ENCODE assay signal across 8 mouse cellular contexts in the genomic region with DNA sequence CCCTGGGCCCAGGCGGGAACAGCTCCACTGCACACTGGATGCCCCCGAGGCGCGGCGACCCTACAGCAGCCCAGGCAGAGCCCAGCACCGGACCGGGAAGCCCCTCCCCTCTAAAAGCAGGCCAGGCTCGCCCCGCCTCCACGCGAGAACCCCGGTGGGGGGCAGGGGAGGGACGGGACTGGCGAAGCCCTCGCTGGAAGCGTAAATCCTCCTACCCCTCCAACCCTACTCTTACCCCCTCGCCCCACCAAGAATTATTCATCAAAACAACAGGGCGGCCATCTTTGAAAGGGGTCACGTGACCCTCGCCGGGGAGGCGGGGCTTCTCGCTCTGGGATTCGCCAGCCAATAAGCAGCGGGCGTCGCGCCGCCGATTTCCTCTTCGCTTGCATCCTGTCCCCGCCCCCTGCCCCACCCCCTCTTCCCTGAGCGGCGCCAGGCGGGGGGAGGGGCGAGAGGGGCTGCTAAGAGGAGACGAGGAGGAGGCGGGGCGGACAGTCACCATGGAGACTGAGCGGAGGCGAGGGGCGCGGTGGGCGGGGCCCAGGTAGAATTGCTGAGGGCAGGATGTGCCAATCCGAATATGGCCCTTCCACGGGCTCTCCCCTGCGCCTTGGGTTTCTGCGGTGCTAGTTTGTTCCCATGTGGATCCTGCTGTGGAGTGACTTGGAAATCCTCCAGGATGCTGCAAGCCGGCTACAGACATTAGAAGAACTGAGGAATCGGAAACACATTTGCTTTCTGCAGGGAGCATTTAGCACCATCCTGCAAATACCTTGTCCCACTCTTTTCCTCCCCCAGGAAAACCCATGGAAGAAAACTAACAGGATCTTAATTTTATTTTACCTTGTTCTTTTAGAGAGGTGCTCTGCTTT. TPM values are rescaled to one million over a fixed set of nuclear protein-coding genes. Genes with fewer than 3 reads are reported as not detected.
DNase-seq lines count a peak whose midpoint lies in the region; ATAC-seq and TF ChIP-seq lines count a peak whose summit lies in the region.

A gene (minus strand): TSS at position 425 of the 875 bp plus-strand sequence.

- no peak for TF ChIP-seq CTCF in liver, adult 2 months (IDR thresholded peaks at IDR 0.05; ENCODE audit: low read depth, low read length)

- H3K4me1 ChIP-seq in heart, embryonic 11.5 days (ENCODE audit: control insufficient read depth, insufficient read depth, low read length): peaks cover 4% of the 10 kb centered on the region; the same call in 1 of the 2 replicates
- peaks cover 18% of the 10 kb centered on the region for H3K4me1 ChIP-seq in kidney, embryonic 16.5 days (ENCODE audit: insufficient read depth, low read length)
- peaks cover 2% of the 10 kb centered on the region; the same call in 1 of the 2 replicates for H3K4me1 ChIP-seq in liver, adult 2 months (ENCODE audit: control insufficient read depth, insufficient read depth, low read length)

- H3K27me3 ChIP-seq in heart, embryonic 11.5 days (ENCODE audit: control insufficient read depth, insufficient read depth, low read length): no peaks in the 10 kb centered on the region
- H3K27me3 ChIP-seq in kidney, embryonic 16.5 days (ENCODE audit: insufficient read depth, low read length): no peaks in the 10 kb centered on the region
- no peaks in the 10 kb centered on the region for H3K27me3 ChIP-seq in liver, adult 2 months (ENCODE audit: control insufficient read depth, insufficient read depth, low read length)
- H3K27me3 ChIP-seq in myocyte (ENCODE audit: control insufficient read depth, insufficient read depth, insufficient read length): no peaks in the 10 kb centered on the region
- H3K27me3 ChIP-seq in splenic B cell, adult 2 months (ENCODE audit: control insufficient read depth, insufficient read depth, low read length, poor library complexity, severe bottlenecking): no peaks in the 10 kb centered on the region

- no peaks in the 10 kb centered on the region for H3K36me3 ChIP-seq in heart, embryonic 11.5 days (ENCODE audit: control insufficient read depth, insufficient read depth, low read length)
- H3K36me3 ChIP-seq in kidney, embryonic 16.5 days (ENCODE audit: insufficient read depth, low read length): 0 out of 2 replicates have a peak, but pooled peaks cover 2% of the 10 kb centered on the region
- H3K36me3 ChIP-seq in liver, adult 2 months (ENCODE audit: control insufficient read depth, insufficient read depth, low read length): no peaks in the 10 kb centered on the region
- H3K36me3 ChIP-seq in myocyte (ENCODE audit: control insufficient read depth, insufficient read depth): no peaks in the 10 kb centered on the region
- H3K36me3 ChIP-seq in splenic B cell, adult 2 months (ENCODE audit: control insufficient read depth, insufficient read depth, low read length, poor library complexity, severe bottlenecking): no peaks in the 10 kb centered on the region

- DNase-seq in B cell, adult 2 months: peak; percentile 96
- peak; percentile 99 for DNase-seq in brain, adult 2 months (ENCODE audit: low read depth, low spot score)
- peak; percentile 75 for DNase-seq in liver, adult 2 months (ENCODE audit: extremely low read depth, low read depth, low spot score)
- DNase-seq in splenic B cell, adult 2 months (ENCODE audit: low read depth, low spot score): peak; percentile 96

- no peaks in the 10 kb centered on the region for H3K9me3 ChIP-seq in heart, embryonic 11.5 days (replicated peaks; ENCODE audit: control insufficient read depth, low read length)
- no peaks in the 10 kb centered on the region for H3K9me3 ChIP-seq in kidney, embryonic 16.5 days (ENCODE audit: low read length)

- H3K4me3 ChIP-seq in heart, embryonic 11.5 days (ENCODE audit: low read depth, low read length): peak within 1 kb of the TSS; percentile 96
- H3K4me3 ChIP-seq in kidney, embryonic 16.5 days (ENCODE audit: low read length): peak within 1 kb of the TSS; percentile 72
- peak within 1 kb of the TSS; percentile 98 for H3K4me3 ChIP-seq in liver, adult 2 months (ENCODE audit: insufficient read depth, low read depth, low read length)
- peak within 1 kb of the TSS; percentile 94 for H3K4me3 ChIP-seq in myocyte

- H3K27ac ChIP-seq in heart, embryonic 11.5 days (ENCODE audit: low read depth, low read length): peak within 1 kb of the TSS; percentile 99
- H3K27ac ChIP-seq in kidney, embryonic 16.5 days (ENCODE audit: low read length): peak within 1 kb of the TSS; percentile 97
- H3K27ac ChIP-seq in liver, adult 2 months (replicated peaks; ENCODE audit: insufficient read depth, low read depth, low read length): peak within 1 kb of the TSS; percentile 98

- peaks cover 19% of the 10 kb centered on the region for H3K79me2 ChIP-seq in liver, adult 2 months (ENCODE audit: control insufficient read depth, insufficient read depth, low read length)
- H3K79me2 ChIP-seq in myocyte (ENCODE audit: control insufficient read depth, insufficient read depth): peaks cover 44% of the 10 kb centered on the region

- ATAC-seq in erythroblast, adult 5-6 weeks (replicated peaks; ENCODE audit: low FRiP score, poor library complexity, severe bottlenecking): peak; percentile 84
- peak; percentile 94 for ATAC-seq in heart, embryonic 11.5 days (replicated peaks; ENCODE audit: insufficient number of reproducible peaks, low FRiP score, low TSS enrichment)
- peak; percentile 96 for ATAC-seq in kidney, embryonic 16.5 days (ENCODE audit: low FRiP score, low TSS enrichment)

- peak within 1 kb of the TSS; percentile 83 for H3K4me2 ChIP-seq in heart, embryonic 11.5 days
- H3K4me2 ChIP-seq in kidney, embryonic 16.5 days (replicated peaks; ENCODE audit: low read depth, low read length): peak within 1 kb of the TSS; percentile 76
- peak within 1 kb of the TSS; percentile 87 for H3K4me2 ChIP-seq in myocyte (ENCODE audit: low read depth)

- under 1% methylated on average over 45 of the region's 50 CpGs for WGBS in heart, embryonic 11.5 days (ENCODE audit: insufficient replicate concordance)
- WGBS in kidney, embryonic 16.5 days: under 1% methylated on average over 45 of the region's 50 CpGs
- under 1% methylated on average over 50 of the region's 50 CpGs for WGBS in liver, adult 2 months

- H3K9ac ChIP-seq in heart, embryonic 11.5 days (ENCODE audit: low read depth, low read length): peak within 1 kb of the TSS; percentile 93
- H3K9ac ChIP-seq in kidney, embryonic 16.5 days (replicated peaks; ENCODE audit: low read length): peak within 1 kb of the TSS; percentile 81
- peak within 1 kb of the TSS; percentile 95 for H3K9ac ChIP-seq in liver, adult 2 months (ENCODE audit: low read depth, low read length)

- TF ChIP-seq POLR2A in liver, adult 2 months (IDR thresholded peaks at IDR 0.05; ENCODE audit: extremely low read depth, insufficient read depth, low read length): 0 out of 2 replicates have a peak, but pooled peaks have one; percentile 55
- TF ChIP-seq POLR2A in myocyte (IDR thresholded peaks at IDR 0.05; ENCODE audit: insufficient read length, low read depth): peak; percentile 19

- H3ac ChIP-seq in myocyte (ENCODE audit: control insufficient read depth, insufficient read length): peak within 1 kb of the TSS; percentile 94

TF ChIP-seq in myocyte, 11 proteins besides CTCF, POLR2A, EP300 and RAD21:
- TF ChIP-seq USF1 (IDR thresholded peaks at IDR 0.05; ENCODE audit: low read depth) (peak; percentile 92), TCF3 (IDR thresholded peaks at IDR 0.05; ENCODE audit: insufficient read length, low read depth) (no peak), E2F4 (IDR thresholded peaks at IDR 0.05; ENCODE audit: insufficient read depth) (no peak), MYOD1 (IDR thresholded peaks at IDR 0.05; ENCODE audit: control insufficient read depth in 1 of 3, insufficient read length in 2 of 3, low read depth in 2 of 3) (no peak), TCF12 (IDR thresholded peaks at IDR 0.05; ENCODE audit: insufficient read depth, poor library complexity, severe bottlenecking) (no peak), MYOG (IDR thresholded peaks at IDR 0.05; ENCODE audit: control insufficient read depth in 1 of 3, insufficient read depth in 1 of 3, insufficient read length in 2 of 3, low read depth in 2 of 3) (no peak), SRF (IDR thresholded peaks at IDR 0.05; ENCODE audit: control insufficient read depth, insufficient read length, low read depth) (no peak), CEBPB (IDR thresholded peaks at IDR 0.05; ENCODE audit: insufficient read depth, poor library complexity, severe bottlenecking) (no peak)

RNA-seq across cellular contexts. Expression of the gene that starts here (rescaled TPM):
- 29.9 and 37.1 TPM in 2 replicates for total RNA-seq in erythroblast, adult 5-6 weeks (2015; ENCODE audit: low replicate concordance)
- total RNA-seq in erythroblast, adult 5-6 weeks (2017; ENCODE audit: low replicate concordance): 26.8 and 34.8 TPM in 2 replicates
- polyA plus RNA-seq in heart, embryonic 11.5 days (2014; fragmentation: Nextera tagmentation; extraction: Ambion mirVana): 36.3 and 41.3 TPM in 2 replicates
- polyA plus RNA-seq in kidney, embryonic 16.5 days (2015; fragmentation: Nextera tagmentation; extraction: Ambion mirVana): 46.8 and 50.9 TPM in 2 replicates
- total RNA-seq in liver, adult 2 months (2014; rRNA removed): 22.4 and 23.3 TPM in 2 replicates
- polyA plus RNA-seq in liver, adult 2 months (2012; rRNA removed): 28.2 and 30.0 TPM in 2 replicates
- 57.4 TPM for polyA plus RNA-seq in myocyte (2012; fragmentation: generic; extraction: Trizol)

Comparison
In these comparisons a context has a peak if more than half of its experiments do, and no peak if none do; other contexts are left out.
1. Peak in every context shown above with its lines: DNase-seq, ATAC-seq, H3K4me3 ChIP-seq and H3K27ac ChIP-seq.